Mouse (Mus musculus) lung, adult 2 months (tissue): ENCODE measurements around the gene Hoxb8. TPM values are rescaled to one million over a fixed set of nuclear protein-coding genes. Genes with fewer than 3 reads are reported as not detected.

ENCODE experiments used
- DNase-seq: peaks from one replicate; pipeline ENCODE4 v3.0.0; 2022
- H3K4me1 ChIP-seq: fragments of 200-500 bp; 2 replicates; pipeline ENCODE4 v1.6.1; 2011; ENCODE audit warnings: low read length; ENCODE audit not compliant: control insufficient read depth, insufficient read depth
- H3K4me3 ChIP-seq: fragments of 200-500 bp; replicated peaks from 2 replicates; pipeline ENCODE3; 2011; ENCODE audit warnings: low read depth, mild to moderate bottlenecking, control low read depth, low read length; ENCODE audit errors: extremely low read depth
- CTCF ChIP-seq: fragments of 200-500 bp; IDR thresholded peaks from 2 replicates; pipeline ENCODE4 v1.5.1; 2011; ENCODE audit warnings: mild to moderate bottlenecking, low read length, control low read depth; ENCODE audit not compliant: insufficient read depth
- POLR2A ChIP-seq: fragments of 200-500 bp; IDR thresholded peaks from 2 replicates; pipeline ENCODE4 v1.6.1; 2011; ENCODE audit warnings: low read depth, mild to moderate bottlenecking, control low read depth, low read length, borderline replicate concordance; ENCODE audit errors: extremely low read depth
- whole genome bisulfite sequencing: fragments of 180-500 bp; shearing (Covaris S2); methylation state at CpG from one replicate; pipeline ENCODE4 v1.1.7; 2018; 5-methylcytosine and 5-hydroxymethylcytosine counted together
- polyA plus RNA-seq: library from polyadenylated mRNA; depleted of rRNA; stranded (reverse); fragments of >200 nt; gene quantifications from 2 replicates; pipeline ENCODE4 v1.2.3, GENCODE M21; 2012; rRNA removed

Hoxb8 gene
- polyA plus RNA-seq, 1 experiment = 0.44 TPM

DNA sequence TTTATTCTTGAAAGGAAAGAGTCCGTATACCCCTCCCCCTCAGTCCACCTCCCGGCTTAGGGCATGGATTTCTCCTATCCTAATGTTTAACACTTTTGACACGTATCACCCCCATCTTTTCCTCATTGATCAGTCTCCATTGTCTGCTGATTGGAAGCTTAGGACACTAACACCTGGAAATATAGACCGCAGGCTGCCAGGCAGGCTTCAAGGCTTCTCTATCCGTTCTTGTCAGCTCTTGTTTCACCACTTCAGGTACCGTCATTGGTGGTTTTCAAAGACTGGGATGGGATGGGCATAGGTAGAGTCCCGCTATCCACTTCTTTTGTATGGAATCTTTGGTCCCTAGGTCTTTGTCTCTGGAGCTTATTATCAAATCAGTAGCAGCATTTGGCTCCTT, 45.4 kb downstream of the Hoxb8 start:
- 63% methylated on average over 7 of the region's 7 CpGs for WGBS
- no peak for TF ChIP-seq CTCF
- TF ChIP-seq POLR2A = no peak
- no peak overlapping the region for H3K4me3 ChIP-seq
- no peaks in the 10 kb centered on the region; the same call in 1 of the 2 replicates for H3K4me1 ChIP-seq
- no peak for DNase-seq

DNA sequence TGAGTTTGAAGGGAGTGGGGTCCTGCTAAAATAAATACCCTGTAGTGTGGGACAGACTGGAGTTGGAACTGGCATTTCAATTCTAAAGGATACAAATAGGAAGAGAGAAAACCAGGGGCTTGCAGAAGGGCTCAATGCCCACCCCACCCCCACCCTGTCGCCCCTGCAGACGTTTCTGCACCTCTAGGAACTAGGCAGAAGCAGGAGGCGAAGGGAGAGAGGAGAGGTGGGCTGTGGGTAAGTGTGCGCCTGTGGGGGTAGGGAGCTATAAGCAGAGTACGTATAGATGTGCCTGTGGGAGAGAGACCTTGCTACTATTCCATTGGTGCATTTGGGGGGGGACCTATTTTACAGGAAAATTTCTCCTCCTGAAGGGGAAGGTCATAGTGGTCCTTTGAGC, 46.0 kb downstream of the Hoxb8 start:
- DNase-seq = no peak
- no peaks in the 10 kb centered on the region; the same call in 1 of the 2 replicates for H3K4me1 ChIP-seq
- WGBS = 48% methylated on average over 5 of the region's 5 CpGs
- H3K4me3 ChIP-seq = no peak overlapping the region
- TF ChIP-seq CTCF (no peak), POLR2A (no peak)

DNA sequence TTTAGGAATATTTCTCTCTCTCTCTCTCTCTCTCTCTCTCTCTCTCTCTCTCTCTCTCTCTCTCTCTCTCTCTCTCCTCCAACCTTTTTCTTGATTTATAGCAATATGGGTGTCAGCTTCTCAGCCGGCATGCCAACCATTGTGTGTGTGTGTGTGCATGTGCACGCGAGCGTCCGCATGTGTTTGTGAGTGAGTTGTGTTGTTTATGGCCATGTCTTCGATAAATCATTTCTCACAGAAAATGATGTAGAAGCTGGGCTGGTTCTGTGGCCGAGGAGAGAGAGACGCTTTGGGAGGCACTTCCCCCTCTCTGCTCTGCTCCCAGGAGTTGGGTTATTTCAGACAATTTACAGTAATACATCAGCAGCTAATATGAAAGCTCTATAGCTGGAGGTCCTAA, 46.9 kb downstream of the Hoxb8 start:
- WGBS = 50% methylated on average over 8 of the region's 8 CpGs
- no peak for DNase-seq
- Histone ChIP-seq H3K4me1 (no peaks in the 10 kb centered on the region; the same call in 1 of the 2 replicates), H3K4me3 (no peak overlapping the region)
- TF ChIP-seq CTCF = no peak
- TF ChIP-seq POLR2A = no peak

DNA sequence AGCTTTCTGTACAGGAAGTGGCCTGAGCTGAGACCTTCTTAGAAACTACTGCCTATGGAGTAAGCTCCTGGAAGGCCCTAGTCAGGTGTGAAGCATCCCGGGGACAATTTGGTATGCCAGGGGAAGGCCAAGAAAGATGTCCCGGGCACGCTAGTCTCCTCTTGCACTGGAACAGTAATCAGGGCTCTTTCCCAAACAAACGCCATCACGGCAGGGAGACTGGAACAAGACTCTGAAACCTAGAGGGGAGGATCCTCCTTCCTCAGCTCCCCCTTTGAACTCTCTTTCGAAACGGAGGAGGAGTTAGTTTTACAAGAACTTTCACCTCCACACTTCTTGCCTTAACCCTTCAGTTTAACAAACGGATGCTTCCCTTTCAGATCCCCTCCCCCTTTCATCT, 50.4 kb downstream of the Hoxb8 start:
- no peak for TF ChIP-seq CTCF
- TF ChIP-seq POLR2A = no peak
- Histone ChIP-seq H3K4me1 (no peaks in the 10 kb centered on the region; the same call in 1 of the 2 replicates), H3K4me3 (peak overlapping the region; percentile 49)
- 36% methylated on average over 8 of the region's 8 CpGs for WGBS
- no peak for DNase-seq

DNA sequence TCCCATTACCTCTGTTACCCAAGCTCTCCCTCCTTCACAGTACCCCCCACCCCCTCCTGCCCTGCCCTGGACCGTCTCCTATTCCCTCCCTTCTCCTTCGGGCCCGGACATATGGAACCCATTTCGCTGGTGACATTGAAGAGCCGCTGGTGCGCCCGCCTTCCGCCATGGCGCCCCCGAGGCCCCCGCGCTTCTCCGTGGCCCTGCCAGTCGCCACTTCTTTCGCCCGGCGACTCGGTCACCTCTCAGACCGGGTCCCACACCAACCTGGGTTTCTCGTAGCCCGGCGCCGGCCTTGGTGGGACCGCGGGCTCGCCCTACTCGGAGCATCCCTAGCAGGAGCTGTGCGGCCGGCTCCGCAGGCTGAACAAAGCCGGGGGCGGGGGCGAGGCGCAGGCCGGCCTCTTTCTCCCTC, 50.9 kb downstream of the Hoxb8 start:
- no peaks in the 10 kb centered on the region; the same call in 1 of the 2 replicates for H3K4me1 ChIP-seq
- no peak for TF ChIP-seq CTCF
- TF ChIP-seq POLR2A = no peak
- DNase-seq = no peak
- WGBS = 33% methylated on average over 35 of the region's 35 CpGs
- peak overlapping the region; percentile 49 for H3K4me3 ChIP-seq

DNA sequence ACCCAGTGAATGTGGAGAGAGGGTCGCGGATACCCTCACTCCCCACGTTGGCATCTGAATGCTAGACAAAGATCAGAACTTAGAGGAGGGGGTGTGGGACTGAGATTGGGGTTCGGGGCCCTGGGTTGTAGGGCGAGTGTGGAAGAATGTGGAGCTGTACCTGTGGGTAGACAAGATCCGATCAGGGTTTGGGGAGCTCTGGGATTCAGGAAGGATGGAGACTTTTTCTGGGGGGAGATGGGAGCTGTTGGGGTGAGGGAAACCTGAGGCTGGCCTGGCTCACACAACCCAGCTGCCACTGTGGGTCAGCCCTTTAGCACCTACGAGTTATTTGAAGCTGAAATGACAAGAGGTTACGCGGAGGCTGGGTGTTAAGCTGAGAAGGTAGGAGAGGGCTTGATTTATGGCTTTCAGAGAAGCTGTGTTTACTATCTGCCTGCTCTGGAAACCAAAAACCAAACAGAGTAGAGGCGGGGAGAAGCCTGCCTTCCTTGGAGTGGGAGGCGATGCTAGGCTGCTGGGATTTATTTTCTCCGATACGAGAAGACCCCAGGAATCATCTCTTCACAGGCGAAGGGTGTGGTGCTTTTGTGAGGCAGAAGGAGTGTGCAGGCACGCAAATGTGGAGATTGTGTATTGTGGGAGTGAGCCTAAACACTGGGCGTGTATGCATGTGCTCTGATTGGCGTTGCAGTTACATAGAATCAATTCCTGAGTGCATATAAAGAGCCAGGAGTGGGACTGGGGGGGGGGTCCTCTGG, 51.7 kb downstream of the Hoxb8 start:
- 34% methylated on average over 17 of the region's 17 CpGs for WGBS
- DNase-seq = no peak
- TF ChIP-seq CTCF (no peak), POLR2A (no peak)
- no peaks in the 10 kb centered on the region for H3K4me1 ChIP-seq
- peak overlapping the region; percentile 50 for H3K4me3 ChIP-seq

DNA sequence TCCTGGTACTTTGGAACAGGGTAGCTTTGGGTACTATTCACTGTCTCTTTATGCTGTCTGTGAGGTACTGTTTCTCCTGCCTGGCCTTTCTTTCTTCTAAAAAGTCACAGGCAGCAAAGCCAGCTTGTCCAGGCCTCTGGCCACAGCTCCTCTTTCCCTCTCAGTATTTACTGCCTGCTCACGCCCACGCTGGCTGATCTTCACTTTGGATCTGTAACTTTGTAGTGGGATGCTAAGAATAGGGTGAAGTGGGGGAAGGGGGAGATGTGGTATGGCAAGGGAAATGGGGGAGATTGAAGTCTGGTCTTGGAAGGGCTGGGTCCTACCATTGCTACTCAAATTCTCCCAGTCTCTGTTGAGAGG, 52.3 kb downstream of the Hoxb8 start:
- no peaks in the 10 kb centered on the region for H3K4me1 ChIP-seq
- 55% methylated on average over 2 of the region's 2 CpGs for WGBS
- H3K4me3 ChIP-seq = no peak overlapping the region
- no peak for TF ChIP-seq POLR2A
- TF ChIP-seq CTCF = no peak
- no peak for DNase-seq

Other genes with a start within 250 kb of the Hoxb8 start
- 18.1 and 24.1 TPM in 2 replicates for gene Snf8, start 247.0 kb upstream of the Hoxb8 start, polyA plus RNA-seq
- 31.1 and 38.1 TPM in 2 replicates for gene Ube2z, start 216.5 kb upstream of the Hoxb8 start, polyA plus RNA-seq
- 235 and 352 TPM in 2 replicates for gene Atp5g1, start 206.2 kb upstream of the Hoxb8 start, polyA plus RNA-seq
- 0.08 and 0.11 TPM in 2 replicates for gene Calcoco2, start 169.9 kb upstream of the Hoxb8 start, polyA plus RNA-seq
- 3.6 and 4.6 TPM in 2 replicates for gene Ttll6, start 148.1 kb upstream of the Hoxb8 start, polyA plus RNA-seq
- 1.4 TPM in 1 of 2 replicates, not detected in the other for gene Hoxb13, start 87.6 kb upstream of the Hoxb8 start, polyA plus RNA-seq
- gene Hoxb9, start 10.4 kb upstream of the Hoxb8 start, polyA plus RNA-seq = 0.14 TPM in 1 of 2 replicates, not detected in the other
- gene Hoxb7, start 4.7 kb downstream of the Hoxb8 start, polyA plus RNA-seq = 0.52 and 1.1 TPM in 2 replicates
- gene Hoxb6, start 10.6 kb downstream of the Hoxb8 start, polyA plus RNA-seq = 8.1 and 8.2 TPM in 2 replicates
- 12.1 and 15.6 TPM in 2 replicates for gene Hoxb5, start 21.4 kb downstream of the Hoxb8 start, polyA plus RNA-seq
- 9.9 and 12.5 TPM in 2 replicates for gene Hoxb4, start 36.4 kb downstream of the Hoxb8 start, polyA plus RNA-seq
- gene Hoxb3, start 41.4 kb downstream of the Hoxb8 start, polyA plus RNA-seq = 11.0 and 13.2 TPM in 2 replicates
- 19.7 and 24.7 TPM in 2 replicates for gene Hoxb2, start 68.6 kb downstream of the Hoxb8 start, polyA plus RNA-seq
- gene Hoxb1, start 83.8 kb downstream of the Hoxb8 start, polyA plus RNA-seq = not detected in 2 replicates
- 2.2 and 2.4 TPM in 2 replicates for gene Skap1, start 182.7 kb downstream of the Hoxb8 start, polyA plus RNA-seq